Mouse (Mus musculus): ENCODE data around the gene Gm498.
A peak's percentile ranks its signal among the peaks of the same experiment; 100 is the strongest.

The Gm498 gene

DNA sequence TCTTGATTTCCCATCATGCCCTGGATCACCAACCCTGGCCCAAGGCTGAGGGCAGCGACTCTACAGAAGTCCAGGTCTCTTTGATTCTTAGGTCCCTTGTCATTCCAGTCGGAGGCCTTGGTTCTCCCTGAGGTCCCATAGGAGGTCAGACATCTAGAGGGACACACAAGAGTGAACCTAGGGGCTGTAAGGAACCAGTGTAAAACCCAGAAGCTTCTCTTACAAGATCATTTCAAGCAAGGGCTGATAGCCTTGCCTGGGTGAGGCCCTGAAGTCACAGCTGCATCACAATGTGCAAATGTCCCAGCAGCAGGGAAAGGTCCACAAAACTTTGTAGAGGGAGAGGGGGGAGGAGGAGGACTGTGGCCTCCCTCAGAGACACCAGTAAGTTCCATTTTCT, at the start of gene Gm498:
TSS of gene Gm498 (plus strand) at position 301 of the 400 bp plus-strand sequence.
- DNase-seq: no peak

DNA sequence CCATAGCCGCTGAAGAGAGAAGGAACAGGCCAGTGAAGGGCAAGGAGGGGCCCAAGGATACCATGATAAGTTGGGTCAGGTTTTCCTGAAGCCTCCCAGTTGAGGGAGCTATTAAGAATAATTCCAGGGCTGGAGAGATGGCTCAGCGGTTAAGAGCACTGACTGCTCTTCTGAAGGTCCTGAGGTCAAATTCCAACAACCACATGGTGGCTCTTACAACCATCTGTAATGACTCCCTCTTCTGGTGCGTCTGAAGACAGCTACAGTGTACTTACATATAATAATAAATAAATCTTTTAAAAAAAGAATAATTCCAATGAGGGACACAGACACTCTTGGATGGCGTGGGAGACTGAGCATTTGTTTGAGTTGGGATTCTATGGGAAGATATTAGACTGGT, 47.4 kb upstream of the Gm498 start:
- no peak for DNase-seq

DNA sequence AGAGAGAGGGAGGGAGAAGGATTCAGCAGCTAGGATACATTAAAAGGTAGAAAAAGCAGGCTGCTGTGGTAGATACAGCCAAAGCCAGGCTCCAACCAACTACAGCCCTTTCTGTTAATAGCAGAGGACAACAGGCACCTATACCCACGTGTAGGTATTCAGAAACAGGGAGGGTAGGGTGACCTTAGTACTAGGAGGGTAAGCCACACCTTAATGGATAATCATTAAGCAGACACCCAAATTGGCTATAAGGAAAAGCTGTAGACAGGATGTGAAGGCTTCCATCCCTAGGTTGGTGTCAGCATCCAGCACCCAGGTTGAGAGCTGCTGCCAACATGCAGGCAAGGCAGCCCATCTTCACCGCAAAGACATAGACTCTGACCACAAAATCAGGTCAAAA, 45.4 kb upstream of the Gm498 start:
- no peak for DNase-seq

DNA sequence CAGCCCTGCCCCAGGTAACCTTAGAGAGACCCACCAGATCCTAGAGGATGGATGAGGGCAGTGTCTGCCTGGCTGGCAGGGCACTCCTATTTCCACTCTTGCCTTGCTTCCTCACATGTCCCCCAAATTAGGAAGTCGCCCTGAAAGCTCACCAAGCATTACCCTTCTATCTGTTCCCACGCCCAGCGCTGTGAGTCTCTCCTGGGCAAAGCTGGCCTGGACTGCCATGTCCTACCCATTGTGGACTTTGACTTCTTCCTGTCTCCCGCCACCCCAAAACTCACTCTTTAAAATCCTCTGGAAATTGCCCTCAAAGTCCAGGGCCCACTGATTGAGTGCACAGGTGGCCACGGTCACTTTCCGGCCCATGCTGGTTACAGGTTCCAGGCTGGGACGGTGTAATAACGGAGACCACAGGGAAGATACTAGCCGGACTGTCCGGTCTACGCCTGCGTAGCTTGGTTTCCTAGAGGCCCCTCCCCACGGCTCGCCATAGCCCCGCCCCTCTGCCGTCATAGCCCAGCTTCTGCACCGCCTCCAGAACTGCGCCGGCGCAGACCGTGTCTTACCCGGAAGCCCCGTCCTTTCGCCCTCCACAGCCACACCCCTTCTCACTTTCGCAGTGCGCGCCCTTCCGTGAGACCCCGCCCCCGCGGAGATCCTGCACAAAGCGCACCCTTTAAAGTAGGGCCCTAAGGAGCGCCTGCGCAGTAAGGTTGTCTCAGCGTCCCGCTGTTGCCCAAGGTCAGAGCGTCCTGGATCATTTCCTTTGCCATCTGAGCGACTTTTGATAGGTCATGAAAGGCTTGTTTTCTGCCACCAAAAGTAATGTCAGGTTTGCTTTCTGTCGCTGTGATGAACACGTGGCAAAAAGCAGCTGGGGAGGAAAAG, 44.0 kb upstream of the Gm498 start, which contains the start of the genes Nadsyn1 and Dhcr7:
TSS of gene Nadsyn1 (minus strand) at position 475 of the 891 bp plus-strand sequence.
TSS of gene Dhcr7 (plus strand) at position 771 of the 891 bp plus-strand sequence.
- peak; percentile 99 for DNase-seq

DNA sequence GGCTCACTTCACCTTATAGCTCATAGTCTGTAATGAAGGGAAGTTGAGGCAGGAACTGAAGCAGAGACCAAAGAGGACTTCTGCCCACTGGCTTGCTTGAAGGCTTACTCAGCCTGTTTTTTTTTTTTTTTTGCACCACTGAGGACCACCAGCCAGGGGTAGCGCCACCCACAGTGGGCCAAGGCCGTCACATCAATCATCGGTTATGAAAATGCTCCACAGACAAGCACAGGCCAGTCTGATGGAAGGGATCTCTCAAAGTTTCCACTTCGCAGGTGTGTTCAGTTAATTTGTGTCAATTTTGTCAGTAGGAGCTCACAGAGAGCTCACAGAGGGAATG, 43.4 kb upstream of the Gm498 start:
- no peak for DNase-seq

DNA sequence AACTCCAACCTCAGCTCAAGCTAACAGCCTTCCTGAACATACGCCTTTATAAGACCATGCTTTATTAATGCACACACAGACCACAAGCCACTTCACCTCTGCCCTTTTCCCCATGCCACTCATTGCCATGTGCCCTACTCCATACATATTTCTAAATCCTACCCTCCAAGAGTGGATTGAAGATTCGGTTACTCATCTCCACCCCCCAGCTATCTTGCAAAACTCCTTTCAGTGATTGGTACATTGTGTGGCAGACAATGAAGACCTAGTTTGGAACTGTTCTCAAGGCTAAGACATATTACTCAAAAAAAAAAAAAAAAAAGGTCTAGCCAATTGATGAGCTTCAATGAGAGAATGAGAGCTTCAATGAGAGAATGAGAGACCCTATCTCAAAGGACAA, 39.7 kb upstream of the Gm498 start:
- no peak for DNase-seq

DNA sequence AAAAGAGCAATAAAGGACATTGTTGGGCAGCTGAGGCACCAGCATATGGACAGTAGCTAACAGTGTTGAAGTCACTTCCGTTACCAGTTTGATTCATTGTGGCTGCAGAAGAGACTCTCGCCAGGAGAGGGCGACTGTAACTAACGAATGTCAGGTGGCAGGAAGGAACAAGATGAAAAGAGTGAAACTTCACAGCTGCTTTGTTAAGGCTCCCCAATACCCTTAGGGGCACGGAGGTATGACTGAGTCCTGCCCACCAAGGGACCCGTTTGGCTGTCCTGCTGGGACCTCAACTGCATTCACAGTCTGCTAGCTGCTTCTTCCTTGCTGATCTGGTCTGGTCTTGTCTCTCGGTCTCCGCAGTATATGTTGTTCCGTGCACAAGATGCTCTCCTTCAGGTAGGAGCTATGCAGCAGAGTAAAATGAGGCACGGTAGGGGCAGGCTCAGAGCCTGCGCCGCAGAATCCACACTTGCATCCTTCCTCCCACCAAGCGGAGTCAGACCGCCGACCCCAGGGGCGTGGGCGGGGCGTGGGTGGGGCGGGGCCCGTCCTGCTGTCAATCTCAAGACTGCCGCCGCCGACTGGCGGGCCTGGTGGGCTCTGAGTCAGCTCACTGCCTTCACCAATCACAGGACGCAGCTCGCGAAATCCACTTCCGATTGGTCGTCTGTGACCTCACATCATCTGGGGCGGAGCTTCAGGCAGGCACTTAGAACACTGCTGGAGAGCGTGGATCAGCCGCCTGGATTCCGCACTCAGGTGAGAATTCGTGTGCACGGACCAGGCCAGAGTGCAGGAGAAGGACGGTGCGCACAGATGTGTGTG, 36.9 kb upstream of the Gm498 start:
- DNase-seq: peak; percentile 95 to 96

DNA sequence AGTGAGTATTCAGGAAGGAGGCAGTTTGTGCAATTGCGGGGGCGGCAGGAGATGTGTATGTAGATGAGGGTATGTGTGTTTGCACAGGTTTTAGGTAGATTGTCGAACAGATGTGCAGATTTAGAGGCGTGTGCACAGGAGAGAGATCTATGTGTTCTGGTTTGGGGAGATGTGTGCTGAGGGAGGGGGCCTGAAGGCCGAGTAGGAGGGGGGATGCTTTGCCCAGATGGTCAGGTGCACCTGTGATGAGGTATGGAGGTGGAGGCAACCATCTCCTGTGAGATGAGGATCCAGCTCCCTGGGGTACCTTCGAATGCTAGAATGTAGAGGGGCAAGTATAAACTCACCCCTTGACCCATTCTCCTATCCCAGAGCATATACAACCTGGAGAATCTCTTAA, 36.2 kb upstream of the Gm498 start:
- DNase-seq: no peak

DNA sequence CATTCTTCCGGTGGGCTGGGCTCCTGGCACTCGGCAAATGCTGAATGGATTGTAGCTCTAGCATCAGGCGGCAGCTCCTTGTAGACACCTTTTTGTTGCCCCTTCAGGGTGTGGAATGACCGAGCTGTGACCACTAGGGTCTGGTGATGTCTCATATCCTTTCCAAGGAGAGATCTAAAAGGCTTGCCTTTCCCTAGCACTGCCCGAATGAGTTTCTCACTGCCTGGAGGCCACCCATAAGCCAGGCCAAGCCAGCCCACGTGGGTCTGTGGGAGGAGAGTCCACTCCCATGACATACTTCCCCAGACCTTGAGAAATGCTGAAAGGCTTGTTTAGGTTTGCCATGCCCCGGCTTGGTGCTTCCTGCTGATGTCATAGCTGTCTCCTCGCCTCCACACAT, 34.4 kb upstream of the Gm498 start:
- no peak for DNase-seq

DNA sequence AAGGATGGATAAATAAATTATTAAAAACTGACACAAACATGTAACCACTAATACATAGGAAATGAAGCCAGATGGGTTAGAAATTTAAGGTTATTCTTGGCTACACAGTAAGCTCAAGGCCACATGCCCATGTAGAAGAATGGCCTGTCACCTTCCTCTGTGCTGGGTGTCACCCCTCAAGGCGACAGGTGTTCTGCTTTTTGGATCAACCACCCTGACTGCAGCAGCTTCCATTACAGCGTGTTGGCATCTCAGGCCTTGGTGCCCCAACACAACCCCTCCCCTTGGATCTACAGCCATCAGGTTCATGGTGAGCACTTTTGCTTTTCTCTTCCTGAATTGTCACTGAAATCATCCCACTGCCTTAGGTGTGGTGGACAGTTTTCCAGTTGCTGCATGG, 34.0 kb upstream of the Gm498 start:
- DNase-seq: no peak

DNA sequence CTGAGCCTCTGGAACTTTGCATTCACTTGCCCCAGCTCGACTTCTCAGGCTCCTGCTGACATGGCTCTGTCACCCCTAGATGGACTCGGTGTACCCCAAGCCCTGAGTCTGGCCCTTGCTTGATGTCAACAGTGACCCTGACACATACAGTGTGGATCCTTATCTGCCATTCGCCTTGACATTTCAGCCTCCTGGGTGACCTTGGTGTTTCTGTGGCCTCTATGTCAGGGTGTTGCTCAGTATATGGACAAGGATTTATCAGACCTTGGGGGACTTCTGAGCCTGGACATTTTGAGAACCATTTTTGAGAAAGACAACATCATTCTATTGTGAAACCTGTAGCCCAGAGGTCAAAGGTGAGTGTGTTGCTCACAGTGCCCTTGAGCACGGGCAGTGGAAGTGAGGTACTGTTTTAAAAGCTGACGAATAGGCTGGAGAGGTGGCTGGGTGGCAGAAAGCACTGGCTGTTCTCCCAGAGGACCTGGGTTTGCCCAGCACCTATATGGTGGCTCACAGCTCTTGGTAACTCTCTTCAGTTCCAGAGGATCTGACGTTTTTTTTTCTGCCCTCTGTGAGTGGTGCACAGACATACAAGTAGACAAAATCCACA, 33.0 kb upstream of the Gm498 start:
- DNase-seq: no peak

DNA sequence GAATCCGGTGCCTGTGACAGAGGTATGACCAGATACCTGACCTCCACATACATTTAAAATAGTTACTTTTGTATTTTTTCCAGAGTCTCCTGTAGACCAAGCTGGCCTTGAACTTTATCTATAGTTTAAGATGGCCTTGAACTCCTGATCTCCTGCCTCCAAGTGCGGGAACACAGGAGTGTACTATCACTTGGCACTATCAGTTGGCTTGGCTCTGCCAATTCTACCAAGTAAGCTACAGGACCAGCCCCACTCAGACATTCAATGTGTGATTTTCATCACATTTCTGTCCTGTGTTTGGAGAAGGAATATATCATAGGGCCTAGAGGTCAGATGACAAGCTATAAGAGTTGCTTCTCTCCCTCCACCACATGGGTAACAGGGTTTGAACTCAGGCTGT, 32.3 kb upstream of the Gm498 start:
- no peak for DNase-seq

DNA sequence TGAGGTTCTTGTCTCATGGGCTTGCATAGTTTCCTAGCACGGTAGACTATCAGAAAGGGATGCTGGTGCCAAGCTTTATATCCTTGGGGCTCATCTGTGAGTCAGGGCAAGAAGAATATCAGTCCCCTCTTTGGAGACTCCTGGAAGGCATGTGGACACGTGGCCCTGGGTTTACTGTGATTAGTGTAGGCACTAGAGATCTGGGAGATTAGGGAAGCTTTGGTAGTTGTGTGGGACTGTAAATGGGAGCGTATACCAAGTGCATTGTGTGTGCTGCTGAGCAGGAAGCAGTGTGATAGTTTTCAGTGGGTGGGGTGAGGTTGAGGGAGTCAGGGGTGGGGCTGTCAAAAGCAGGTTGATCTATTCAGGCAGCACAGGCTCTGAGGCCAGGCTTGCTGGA, 31.7 kb upstream of the Gm498 start:
- no peak for DNase-seq

DNA sequence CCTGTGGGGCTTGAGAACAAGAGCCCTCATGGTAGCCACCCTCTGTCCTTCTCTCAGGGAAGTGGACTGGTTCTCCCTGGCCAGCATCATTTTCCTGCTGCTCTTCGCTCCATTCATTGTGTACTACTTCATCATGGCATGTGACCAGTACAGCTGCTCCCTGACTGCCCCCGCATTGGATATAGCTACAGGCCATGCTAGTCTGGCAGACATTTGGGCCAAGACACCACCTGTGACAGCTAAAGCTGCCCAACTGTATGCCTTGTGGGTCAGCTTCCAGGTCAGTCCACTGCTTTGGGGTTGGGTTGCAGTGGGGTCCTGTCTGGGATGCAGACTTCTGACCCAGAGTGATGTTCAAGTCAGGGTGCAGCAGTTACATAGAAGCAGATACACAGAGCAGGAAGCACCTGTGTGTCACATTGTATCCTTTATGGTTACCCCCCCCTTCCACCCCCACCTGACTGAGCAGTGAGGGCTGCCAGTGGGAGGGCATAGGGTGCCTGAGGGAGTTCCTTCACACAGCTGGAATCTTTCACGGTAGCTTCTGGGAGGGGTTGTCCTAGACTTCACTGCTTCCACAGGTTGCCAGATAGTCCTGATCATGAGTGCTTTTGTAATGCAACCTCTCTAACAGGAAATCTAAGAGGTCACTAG, 28.8 kb upstream of the Gm498 start:
- DNase-seq: peak; percentile 35 to 61

DNA sequence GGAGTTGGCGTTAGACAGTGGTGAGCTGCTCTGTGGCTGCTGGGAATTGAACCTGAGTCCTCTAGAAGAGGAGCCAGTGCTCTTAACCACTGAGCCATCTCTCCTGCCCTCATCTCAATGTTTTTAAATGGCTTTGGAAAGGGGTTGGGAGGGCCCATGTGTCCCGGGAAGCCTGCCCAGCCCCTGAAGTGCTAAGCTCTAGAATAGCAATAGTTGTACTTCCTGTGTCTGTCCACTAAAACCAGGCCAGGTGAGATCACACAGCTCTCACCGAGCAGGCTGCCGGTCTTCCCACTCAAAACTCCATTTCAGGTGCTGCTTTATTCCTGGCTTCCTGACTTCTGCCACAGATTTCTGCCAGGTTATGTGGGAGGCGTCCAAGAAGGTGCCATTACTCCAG, 26.5 kb upstream of the Gm498 start:
- DNase-seq: no peak

DNA sequence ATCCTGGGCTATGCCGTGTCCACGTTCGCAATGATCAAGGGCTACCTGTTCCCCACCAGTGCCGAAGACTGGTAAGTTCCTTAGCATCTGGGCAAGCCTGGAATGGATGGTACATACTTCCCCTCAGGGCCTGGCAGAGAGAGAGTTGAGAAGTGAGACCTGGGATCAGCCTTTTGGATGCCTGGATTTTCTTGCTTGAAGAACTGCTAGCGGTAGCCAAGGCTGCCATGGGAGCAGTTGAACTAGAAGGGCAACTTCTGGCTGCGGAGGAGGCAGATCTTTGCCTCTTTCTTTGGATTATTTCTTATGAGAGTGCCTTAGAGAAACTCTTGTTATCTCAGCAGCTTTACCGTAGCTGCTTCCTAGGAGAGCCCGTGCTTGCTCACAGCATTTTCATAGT, 25.3 kb upstream of the Gm498 start:
- DNase-seq: no peak

DNA sequence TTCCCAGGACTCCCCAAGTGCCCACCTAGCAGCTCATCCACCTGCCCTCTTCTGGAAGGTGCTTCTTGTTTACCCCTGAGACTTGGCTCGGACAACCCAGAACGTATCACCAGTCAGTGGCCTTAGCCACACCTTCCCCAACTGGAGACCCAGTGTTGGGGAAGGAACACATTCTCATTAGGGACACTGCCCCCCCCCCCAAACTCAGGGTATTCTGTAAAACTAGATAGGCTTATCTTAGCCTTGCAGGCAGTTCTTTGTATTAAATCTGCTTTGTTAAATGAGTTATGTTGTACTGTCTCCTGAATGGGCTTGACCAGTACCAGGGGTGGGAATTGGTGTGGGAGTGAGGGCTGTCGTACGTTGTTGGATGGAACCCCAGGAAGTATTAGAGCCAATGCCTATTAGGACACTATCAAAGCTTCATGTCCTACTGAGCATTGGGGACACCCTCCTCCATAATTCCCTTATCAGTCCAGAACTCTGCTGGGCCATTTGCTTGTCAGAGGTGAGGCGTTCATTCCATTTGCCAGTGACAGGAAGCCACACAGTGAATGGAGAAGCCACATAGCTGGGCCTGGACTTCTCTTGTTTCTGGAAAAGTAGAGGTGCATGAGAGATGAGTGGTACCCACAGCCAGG, 18.4 kb upstream of the Gm498 start:
- no peak for DNase-seq

DNA sequence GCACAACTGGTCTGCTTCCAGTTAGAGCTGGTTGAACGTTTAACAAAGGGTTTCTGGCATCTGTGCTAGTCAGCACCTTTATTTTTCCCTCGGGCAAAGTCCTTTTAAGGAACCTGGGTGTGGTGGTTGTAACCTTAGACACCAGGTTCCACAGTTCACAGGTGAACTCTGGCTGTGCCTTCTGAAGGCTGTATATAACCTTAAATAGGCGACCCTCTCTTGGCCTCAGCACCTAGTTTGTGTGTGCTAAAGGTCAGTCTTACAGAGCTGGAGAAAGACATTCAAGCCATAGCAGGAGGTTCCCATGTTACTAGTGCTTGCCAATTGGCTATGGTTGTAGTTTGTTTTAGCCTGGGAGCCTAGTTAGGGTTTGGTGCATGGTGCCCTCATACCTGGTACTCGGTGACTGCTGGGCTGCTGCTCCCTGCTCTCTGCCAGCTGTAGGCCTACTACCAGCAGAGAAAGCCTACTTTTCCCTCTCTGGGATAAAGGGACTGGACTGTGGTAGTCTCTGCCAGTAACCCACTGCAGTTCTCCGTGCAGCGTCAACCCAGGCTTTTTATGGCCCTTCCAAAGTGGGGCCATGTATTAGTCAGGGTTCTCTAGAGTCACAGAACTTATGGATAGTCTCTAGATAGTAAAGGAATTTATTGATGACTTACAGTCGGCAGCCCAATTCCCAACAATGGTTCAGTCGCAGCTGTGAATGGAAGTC, 17.7 kb upstream of the Gm498 start:
- no peak for DNase-seq

DNA sequence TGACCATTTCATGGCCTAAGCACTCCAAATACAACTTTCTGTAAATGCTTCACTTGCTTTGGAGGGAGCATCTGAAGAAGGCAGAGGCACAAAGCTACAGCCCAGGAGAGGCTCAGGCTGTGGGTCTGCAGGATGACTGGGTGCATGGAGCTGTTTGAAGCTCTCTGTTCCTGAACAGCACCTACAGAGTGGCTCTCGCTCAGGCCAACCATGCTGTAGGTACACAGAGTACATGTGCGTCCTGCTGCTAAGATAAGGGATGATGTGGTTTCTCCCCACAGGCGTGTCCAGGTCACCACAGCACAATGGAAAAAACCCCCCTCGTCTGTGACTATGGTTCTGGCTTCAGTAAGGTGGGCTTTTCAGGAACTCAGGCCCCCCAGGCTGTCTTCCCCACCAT, 2.2 kb downstream of the Gm498 start:
- no peak for DNase-seq

DNA sequence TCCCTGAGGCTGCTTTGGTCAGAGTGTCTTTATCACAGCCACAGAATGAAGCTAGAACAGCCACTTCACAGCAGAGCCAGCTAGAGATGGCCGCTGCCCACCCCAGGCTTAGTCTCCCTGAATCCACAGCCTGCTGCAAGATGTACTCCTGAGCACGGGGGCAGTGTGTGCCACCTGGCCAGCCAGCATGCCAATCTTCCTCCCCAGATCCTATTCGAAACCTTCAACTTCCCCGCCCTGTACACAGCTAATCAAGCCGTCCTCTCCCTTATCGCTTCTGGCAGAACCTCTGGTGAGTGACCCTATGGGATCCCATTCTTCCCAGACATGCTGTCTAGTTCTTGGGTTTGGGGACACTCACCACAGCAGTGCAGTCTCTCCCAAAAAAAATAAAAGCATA, 17.1 kb downstream of the Gm498 start:
- DNase-seq: no peak

DNA sequence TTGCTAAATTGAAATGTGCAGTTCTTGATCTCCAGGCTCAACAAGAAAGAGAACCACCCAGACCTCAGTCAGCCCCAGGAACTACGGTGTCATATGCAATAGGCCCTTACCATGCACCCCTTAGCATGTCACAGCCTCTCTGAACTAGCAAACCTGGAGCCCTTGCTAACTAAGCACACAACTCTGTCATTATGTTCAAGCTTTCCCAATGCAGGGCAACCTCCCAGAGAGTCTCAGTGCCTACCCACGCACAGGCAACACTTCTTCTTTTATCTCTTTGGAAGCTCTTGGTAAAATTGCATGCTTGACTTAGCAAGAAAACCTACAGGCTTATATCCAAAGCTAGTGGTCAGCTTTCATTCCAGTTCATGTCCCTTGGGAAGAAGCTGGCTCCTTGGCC, 24.5 kb downstream of the Gm498 start:
- no peak for DNase-seq

DNA sequence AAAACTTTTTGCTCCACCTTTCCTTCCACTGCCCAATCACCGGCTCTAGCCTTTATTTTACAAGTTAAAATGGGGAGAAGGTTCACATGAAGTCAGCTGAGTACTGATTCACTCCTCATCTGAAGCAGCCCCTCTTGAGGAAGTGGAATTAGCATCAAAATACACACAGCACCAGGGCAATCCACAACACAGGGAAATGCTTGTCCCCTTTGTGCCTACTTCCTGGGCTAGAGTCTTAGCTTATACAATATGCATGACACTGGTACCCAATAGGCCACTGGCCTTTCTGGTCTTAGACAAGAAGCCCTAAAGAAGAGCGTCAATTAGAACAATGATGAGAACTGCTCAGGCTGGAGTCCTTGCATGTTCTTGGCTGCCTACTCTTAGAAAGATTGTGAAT, 25.7 kb downstream of the Gm498 start:
- no peak for DNase-seq
